Mouse (Mus musculus) lung, embryonic 16.5 days (tissue): ENCODE data around the gene Gm11983. TPM values are rescaled to one million over a fixed set of nuclear protein-coding genes. Genes with fewer than 3 reads are reported as not detected.
"Not testable (repeated sequence)": the region's sequence is repeated elsewhere in the genome, so short reads cannot be mapped to it uniquely, and the experiment has no call there.

Experiments
- ATAC-seq: fragments of 200-750 bp; cut with Nextera tagmentation; 2 replicates; pipeline ENCODE4 v1.8.0; 2017; ENCODE audit warnings: low read depth, mild to moderate bottlenecking, moderate library complexity
- H3K27ac ChIP-seq: fragments of 300-500 bp; sonication (generic); 2 replicates; pipeline ENCODE4 v1.5.1; 2014; ENCODE audit warnings: mild to moderate bottlenecking, control low read depth, low read length
- H3K27me3 ChIP-seq: fragments of 300-500 bp; sonication (generic); 2 replicates; pipeline ENCODE4 v1.6.1; 2014; ENCODE audit warnings: low read depth, low read length, mixed read lengths; ENCODE audit not compliant: control insufficient read depth, insufficient read depth
- H3K36me3 ChIP-seq: fragments of 300-500 bp; sonication (generic); 2 replicates; pipeline ENCODE4 v1.6.1; 2014; ENCODE audit warnings: low read length; ENCODE audit not compliant: control insufficient read depth, insufficient read depth
- H3K4me1 ChIP-seq: fragments of 300-500 bp; sonication (generic); replicated peaks from 2 replicates; pipeline ENCODE4 v1.6.1; 2014; ENCODE audit warnings: low read length, mixed read lengths; ENCODE audit not compliant: control insufficient read depth, insufficient read depth
- H3K4me2 ChIP-seq: fragments of 300-500 bp; sonication (generic); 2 replicates; pipeline ENCODE4 v1.6.1; 2014; ENCODE audit warnings: low read depth, low read length, control low read depth
- H3K4me3 ChIP-seq: fragments of 300-500 bp; sonication (generic); 2 replicates; pipeline ENCODE4 v1.5.1; 2014; ENCODE audit warnings: mild to moderate bottlenecking, low read length, control low read depth
- H3K9ac ChIP-seq: fragments of 300-500 bp; sonication (generic); 2 replicates; pipeline ENCODE4 v1.6.1; 2014; ENCODE audit warnings: low read length, control low read depth
- H3K9me3 ChIP-seq: fragments of 300-500 bp; sonication (generic); 2 replicates; pipeline ENCODE4 v1.6.1; 2016; ENCODE audit warnings: low read length; ENCODE audit not compliant: control insufficient read depth
- WGBS: fragments of 180-500 bp; shearing (Covaris S2); extraction: QIAGEN DNeasy Blood & Tissue Kit; methylation state at CpG from one replicate; pipeline ENCODE4 v1.1.7; 2014; 5-methylcytosine and 5-hydroxymethylcytosine counted together
- polyA plus RNA-seq: library from polyadenylated mRNA; unstranded; fragments of >200 nt; fragmentation: Nextera tagmentation; extraction: Ambion mirVana; gene quantifications from 2 replicates; pipeline ENCODE4 v1.2.1, GENCODE M21; 2015

The Gm11983 gene
- polyA plus RNA-seq, 1 experiment from 2014 or later: not detected

DNA sequence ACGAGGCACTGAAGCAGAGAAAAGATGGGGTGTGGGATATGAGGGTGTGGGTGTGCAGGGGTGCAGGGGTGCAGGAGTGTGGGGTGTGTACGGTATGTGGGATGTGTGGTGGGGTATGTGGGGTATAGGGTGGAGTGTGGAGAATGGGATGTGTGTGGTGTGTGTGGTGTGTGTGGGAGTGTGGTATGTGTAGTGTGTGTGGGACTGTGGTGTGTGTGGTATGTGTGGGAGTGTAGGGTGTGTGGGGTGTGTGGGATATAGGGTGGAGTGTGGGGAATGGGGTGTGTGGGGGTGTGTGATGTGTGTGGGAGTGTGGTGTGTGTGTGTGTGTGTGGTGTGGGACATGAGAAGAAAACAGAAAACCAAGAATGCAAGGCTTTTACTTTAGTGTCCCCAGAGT, 14.3 kb downstream of the Gm11983 start:
- WGBS: 76% methylated on average over 2 of the region's 2 CpGs
- H3K9me3 ChIP-seq: no peaks in the 10 kb centered on the region
- no peaks in the 10 kb centered on the region for H3K27me3 ChIP-seq
- H3K4me1 ChIP-seq: no peaks in the 10 kb centered on the region
- H3K9ac ChIP-seq: no peak overlapping the region
- no peak for ATAC-seq
- no peak overlapping the region for H3K4me3 ChIP-seq
- no peak overlapping the region for H3K4me2 ChIP-seq
- H3K36me3 ChIP-seq: no peaks in the 10 kb centered on the region
- no peak overlapping the region for H3K27ac ChIP-seq

GRCm38 (mm10) chr11:6814486-6814885, 23.0 kb downstream of the Gm11983 start:
- Histone ChIP-seq H3K9ac (no peak overlapping the region), H3K4me2 (no peak overlapping the region), H3K27ac (no peak overlapping the region), H3K27me3 (no peaks in the 10 kb centered on the region), H3K4me1 (no peaks in the 10 kb centered on the region), H3K9me3 (no peaks in the 10 kb centered on the region), H3K36me3 (no peaks in the 10 kb centered on the region), H3K4me3 (no peak overlapping the region)
- no peak for ATAC-seq
- WGBS: 89% methylated on average over 4 of the region's 4 CpGs

DNA sequence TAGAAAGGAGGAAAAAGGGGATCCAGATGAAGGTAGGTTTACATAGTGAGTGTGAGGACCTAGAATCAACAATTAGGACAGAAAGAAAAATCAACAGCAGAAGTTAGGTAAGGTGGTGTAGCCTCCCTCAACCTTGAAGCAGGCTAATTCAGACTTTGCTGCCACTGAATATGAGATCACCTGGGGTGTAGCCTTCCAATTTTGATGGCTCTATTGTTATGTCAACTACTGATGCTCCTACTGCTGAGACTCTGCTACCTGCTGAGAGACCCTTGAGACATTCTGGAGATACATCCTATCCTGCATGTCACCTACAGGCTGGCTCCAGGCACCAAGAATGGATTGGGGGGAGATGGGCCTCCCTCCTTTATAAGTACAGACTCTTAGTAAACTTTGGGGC, 34.6 kb downstream of the Gm11983 start:
- H3K36me3 ChIP-seq, H3K4me1 ChIP-seq, H3K9me3 ChIP-seq, ATAC-seq, H3K27ac ChIP-seq, H3K4me2 ChIP-seq, H3K4me3 ChIP-seq, H3K9ac ChIP-seq, H3K27me3 ChIP-seq: not testable (repeated sequence)

DNA sequence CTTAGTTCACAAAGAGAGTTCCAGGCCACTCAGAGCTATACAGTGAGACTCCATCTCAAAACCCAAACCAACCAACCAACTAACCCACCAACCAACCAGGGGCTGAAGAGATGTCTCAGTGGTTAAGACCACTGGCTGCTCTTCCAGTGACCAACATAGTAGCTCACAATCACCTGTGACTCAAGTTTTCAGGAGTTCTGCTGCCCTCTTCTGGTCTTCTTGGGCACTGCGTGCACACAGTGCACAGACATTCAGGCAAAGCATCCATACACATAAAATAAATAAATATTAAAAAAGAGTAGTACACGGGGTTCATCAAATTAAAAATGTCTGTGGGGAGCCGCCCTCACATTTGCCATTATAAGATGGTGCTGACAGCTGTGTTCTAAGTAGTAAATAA, 46.8 kb downstream of the Gm11983 start:
- Histone ChIP-seq H3K27ac (no peak overlapping the region), H3K4me3 (no peak overlapping the region), H3K4me2 (no peak overlapping the region), H3K27me3 (no peaks in the 10 kb centered on the region), H3K9me3 (no peaks in the 10 kb centered on the region), H3K36me3 (no peaks in the 10 kb centered on the region), H3K9ac (no peak overlapping the region), H3K4me1 (no peaks in the 10 kb centered on the region)
- no peak for ATAC-seq
- WGBS: 84% methylated on average over 3 of the region's 3 CpGs

Other genes starting within 250 kb of the Gm11983 start
- gene Nacad, start 231.6 kb downstream of the Gm11983 start, polyA plus RNA-seq: 1.6 TPM in 2 replicates
- 31.5 and 34.8 TPM in 2 replicates for gene Tbrg4, start 211.6 kb downstream of the Gm11983 start, polyA plus RNA-seq
- gene Wap, start 199.0 kb downstream of the Gm11983 start, polyA plus RNA-seq: not detected in 2 replicates
- 0.93 and 1.8 TPM in 2 replicates for gene Ramp3, start 179.1 kb downstream of the Gm11983 start, polyA plus RNA-seq
- 0.54 and 0.65 TPM in 2 replicates for gene Adcy1, start 225.8 kb upstream of the Gm11983 start, polyA plus RNA-seq